Mouse (Mus musculus) midbrain, embryonic 14.5 days (tissue): ENCODE results near the gene Gm364. TPM values are rescaled to one million over a fixed set of nuclear protein-coding genes. Genes with fewer than 3 reads are reported as not detected.

Experiments
- ATAC-seq: fragments of 200-750 bp; cut with Nextera tagmentation; 2 replicates; pipeline ENCODE4 v1.8.0; 2017; ENCODE audit warnings: moderate number of reproducible peaks, moderate library complexity; ENCODE audit not compliant: low FRiP score, low TSS enrichment
- DNase-seq: peaks from one replicate; pipeline ENCODE4 v3.0.0-alpha.2; 2015
- H3K27ac ChIP-seq: fragments of 300-500 bp; sonication (generic); replicated peaks from 2 replicates; pipeline ENCODE4 v1.5.1; 2014; ENCODE audit warnings: mild to moderate bottlenecking, low read depth, low read length, moderate library complexity
- H3K27me3 ChIP-seq: fragments of 300-500 bp; sonication (generic); 2 replicates; pipeline ENCODE4 v1.6.1; 2014; ENCODE audit warnings: low read length, control low read depth, mixed read lengths; ENCODE audit not compliant: control insufficient read depth, insufficient read depth
- H3K36me3 ChIP-seq: fragments of 300-500 bp; sonication (generic); 2 replicates; pipeline ENCODE4 v1.6.1; 2014; ENCODE audit warnings: low read length, control low read depth; ENCODE audit not compliant: control insufficient read depth, insufficient read depth
- H3K4me1 ChIP-seq: fragments of 300-500 bp; sonication (generic); 2 replicates; pipeline ENCODE4 v1.6.1; 2014; ENCODE audit warnings: mild to moderate bottlenecking, antibody characterized with exemption, low read length, control low read depth; ENCODE audit not compliant: control insufficient read depth, insufficient read depth
- H3K4me2 ChIP-seq: fragments of 300-500 bp; sonication (generic); 2 replicates; pipeline ENCODE4 v1.6.1; 2014; ENCODE audit warnings: mild to moderate bottlenecking, low read length, moderate library complexity
- H3K4me3 ChIP-seq: fragments of 300-500 bp; sonication (generic); replicated peaks from 2 replicates; pipeline ENCODE4 v1.5.1; 2014; ENCODE audit warnings: low read depth, low read length
- H3K9ac ChIP-seq: fragments of 300-500 bp; sonication (generic); replicated peaks from 2 replicates; pipeline ENCODE4 v1.6.1; 2014; ENCODE audit warnings: mild to moderate bottlenecking, low read length, moderate library complexity
- H3K9me3 ChIP-seq: fragments of 300-500 bp; sonication (generic); 2 replicates; pipeline ENCODE4 v1.6.1; 2016; ENCODE audit warnings: low read length, control low read depth, mixed read lengths; ENCODE audit not compliant: control insufficient read depth
- WGBS: fragments of 180-500 bp; shearing (Covaris S2); extraction: QIAGEN DNeasy Blood & Tissue Kit; methylation state at CpG from one replicate; pipeline ENCODE4 v1.1.7; 2014; 5-methylcytosine and 5-hydroxymethylcytosine counted together
- polyA plus RNA-seq: library from polyadenylated mRNA; unstranded; fragments of >200 nt; fragmentation: Nextera tagmentation; extraction: Ambion mirVana; gene quantifications from 2 replicates; pipeline ENCODE4 v1.2.1, GENCODE M21; 2014

The Gm364 gene
- polyA plus RNA-seq, 1 experiment from 2014 or later: not detected

GRCm38 (mm10) chrX:57392367-57393246 is 16.3 kb upstream of the Gm364 start, which contains the start of gene Rbmx:
TSS of gene Rbmx (minus strand) at chrX:57393036.
- H3K27ac ChIP-seq: peak within 1 kb of the TSS; percentile 95
- H3K4me2 ChIP-seq: peak within 1 kb of the TSS; percentile 55
- ATAC-seq (peak; percentile 95), DNase-seq (peak; percentile 93)
- H3K4me3 ChIP-seq: peak within 1 kb of the TSS; percentile 57
- 18% methylated on average over 50 of the region's 50 CpGs for WGBS
- H3K4me1 ChIP-seq: no peaks in the 10 kb centered on the region
- peaks cover 20% of the 10 kb centered on the region for H3K36me3 ChIP-seq
- peak within 1 kb of the TSS; percentile 67 for H3K9ac ChIP-seq
- H3K27me3 ChIP-seq: no peaks in the 10 kb centered on the region
- no peaks in the 10 kb centered on the region for H3K9me3 ChIP-seq

- DNase-seq: no peak
- Histone ChIP-seq H3K4me1 (no peaks in the 10 kb centered on the region), H3K4me3 (peak overlapping the region; percentile 57), H3K4me2 (peak overlapping the region; percentile 51), H3K27ac (no peak overlapping the region), H3K36me3 (peaks cover 14% of the 10 kb centered on the region), H3K27me3 (no peaks in the 10 kb centered on the region), H3K9ac (no peak overlapping the region; the same call in 1 of the 2 replicates), H3K9me3 (no peaks in the 10 kb centered on the region)
- ATAC-seq: no peak
- WGBS: 31% methylated on average over 7 of the region's 7 CpGs
Measured at GRCm38 (mm10) chrX:57393412-57393811, 15.5 kb upstream of the Gm364 start.

- H3K36me3 ChIP-seq: no peaks in the 10 kb centered on the region
- H3K9me3 ChIP-seq: no peaks in the 10 kb centered on the region
- ATAC-seq (no peak), DNase-seq (no peak)
- WGBS: 95% methylated on average over 1 of the region's 1 CpGs
- H3K27ac ChIP-seq: no peak overlapping the region
- no peak overlapping the region for H3K4me2 ChIP-seq
- no peaks in the 10 kb centered on the region for H3K4me1 ChIP-seq
- H3K9ac ChIP-seq: no peak overlapping the region
- H3K4me3 ChIP-seq: no peak overlapping the region
- no peaks in the 10 kb centered on the region for H3K27me3 ChIP-seq
Measured at GRCm38 (mm10) chrX:57401388-57401787, 7.6 kb upstream of the Gm364 start.

- Histone ChIP-seq H3K4me2 (no peak overlapping the region), H3K36me3 (no peaks in the 10 kb centered on the region), H3K4me1 (no peaks in the 10 kb centered on the region), H3K27ac (no peak overlapping the region), H3K27me3 (no peaks in the 10 kb centered on the region), H3K9me3 (no peaks in the 10 kb centered on the region), H3K4me3 (no peak overlapping the region), H3K9ac (no peak overlapping the region)
- DNase-seq (peak; percentile 37), ATAC-seq (no peak)
Measured at GRCm38 (mm10) chrX:57403651-57404050, 5.3 kb upstream of the Gm364 start.

GRCm38 (mm10) chrX:57431610-57432009 is 22.7 kb downstream of the Gm364 start:
- Histone ChIP-seq H3K4me2 (no peak overlapping the region), H3K4me3 (no peak overlapping the region), H3K9me3 (no peaks in the 10 kb centered on the region), H3K27ac (no peak overlapping the region), H3K9ac (no peak overlapping the region), H3K4me1 (no peaks in the 10 kb centered on the region), H3K36me3 (no peaks in the 10 kb centered on the region), H3K27me3 (no peaks in the 10 kb centered on the region)
- ATAC-seq (no peak), DNase-seq (peak; percentile 68)
- 8% methylated on average over 2 of the region's 2 CpGs for WGBS

- no peak for ATAC-seq
Measured at GRCm38 (mm10) chrX:57433897-57434296, 24.9 kb downstream of the Gm364 start.

GRCm38 (mm10) chrX:57503634-57504033 is 94.7 kb downstream of the Gm364 start, which contains the start of gene Gpr101:
TSS of gene Gpr101 (minus strand) at chrX:57503757.
- no peaks in the 10 kb centered on the region for H3K27me3 ChIP-seq
- H3K27ac ChIP-seq: no peak within 1 kb of the TSS
- peak within 1 kb of the TSS; percentile 38 for H3K4me3 ChIP-seq
- WGBS: 19% methylated on average over 23 of the region's 28 CpGs
- peak within 1 kb of the TSS; percentile 36 for H3K9ac ChIP-seq
- no peaks in the 10 kb centered on the region for H3K36me3 ChIP-seq
- peak within 1 kb of the TSS; percentile 68 for H3K4me2 ChIP-seq
- ATAC-seq (peak; percentile 53; the same call in 1 of the 2 replicates), DNase-seq (peak; percentile 63)
- no peaks in the 10 kb centered on the region for H3K9me3 ChIP-seq
- H3K4me1 ChIP-seq: no peaks in the 10 kb centered on the region

More at GRCm38 (mm10) chrX:57433897-57434296, 24.9 kb downstream of the Gm364 start:
- Histone ChIP-seq H3K27ac (no peak overlapping the region), H3K9ac (no peak overlapping the region), H3K4me3 (no peak overlapping the region), H3K36me3 (no peaks in the 10 kb centered on the region), H3K9me3 (no peaks in the 10 kb centered on the region), H3K4me1 (no peaks in the 10 kb centered on the region), H3K4me2 (no peak overlapping the region), H3K27me3 (no peaks in the 10 kb centered on the region)
- no peak for DNase-seq
- 85% methylated on average over 2 of the region's 2 CpGs for WGBS

- ATAC-seq (no peak), DNase-seq (no peak)
- H3K4me1 ChIP-seq: no peaks in the 10 kb centered on the region
- no peaks in the 10 kb centered on the region for H3K36me3 ChIP-seq
- H3K9me3 ChIP-seq: no peaks in the 10 kb centered on the region
- H3K4me3 ChIP-seq: no peak overlapping the region
- no peak overlapping the region for H3K4me2 ChIP-seq
- H3K9ac ChIP-seq: no peak overlapping the region
- no peak overlapping the region for H3K27ac ChIP-seq
- 86% methylated on average over 1 of the region's 1 CpGs for WGBS
- H3K27me3 ChIP-seq: no peaks in the 10 kb centered on the region
Measured at GRCm38 (mm10) chrX:57506247-57506646, 97.3 kb downstream of the Gm364 start.
